In genomic region chr1:155504581-155505328, GRCm38 (mm10) we compare ENCODE assay signal across 10 mouse cellular contexts. TPM values are rescaled to one million over a fixed set of nuclear protein-coding genes. Genes with fewer than 3 reads are reported as not detected.
DNase-seq lines count a peak whose midpoint lies in the region; ATAC-seq lines count a peak whose summit lies in the region.
"Had no signal": no experiment of that assay in that cellular context is flagged by ENCODE, and none has a peak within 500 bp of the region (broad histone marks: within the 10 kb centered on the region; RNA-seq: fewer than 3 reads in every experiment).

No protein-coding gene starts in this region.

- H3K4me3 ChIP-seq in stomach, embryonic 15.5 days (replicated peaks): no peak overlapping the region
- H3K4me3 ChIP-seq: megakaryocyte, embryonic 14.5 days had no signal

- DNase-seq in kidney, postnatal 25 days: peak; percentile 17 to 54
- DNase-seq in kidney, adult 8-10 months: no peak
- peak; percentile 86 for DNase-seq in gonadal fat pad, adult 2 months (ENCODE audit: low read depth)
- DNase-seq in heart, postnatal 10 days: peak; percentile 78 to 80
- no peak for DNase-seq in layer of hippocampus, postnatal 10 days (ENCODE audit: low spot score in 2 of 2)
- no peak for DNase-seq in layer of hippocampus, adult 11-12 months (ENCODE audit: low spot score)
- DNase-seq: embryo, embryonic 11 days had no signal

- H3K27ac ChIP-seq in stomach, embryonic 15.5 days: peak overlapping the region; percentile 22; the same call in 1 of the 2 replicates

- no peaks in the 10 kb centered on the region for H3K36me3 ChIP-seq in stomach, embryonic 15.5 days
- H3K36me3 ChIP-seq: G1E had no signal

- ATAC-seq in stomach, embryonic 15.5 days (ENCODE audit: insufficient read depth, low FRiP score, low read depth): no peak; the same call in 1 of the 2 replicates

- intact Hi-C loops in heart, postnatal 10 days (cut with DNase I): no loop called here

- H3K4me1 ChIP-seq in stomach, embryonic 15.5 days: 0 out of 2 replicates have a peak, but pooled peaks cover 3% of the 10 kb centered on the region

- no peak overlapping the region for H3K9ac ChIP-seq in stomach, embryonic 15.5 days

- 43% methylated on average over 12 of the region's 12 CpGs for WGBS in stomach, embryonic 15.5 days

- no peaks in the 10 kb centered on the region for H3K9me3 ChIP-seq in stomach, embryonic 15.5 days

- no peaks in the 10 kb centered on the region for H3K27me3 ChIP-seq in stomach, embryonic 15.5 days (replicated peaks)
- H3K27me3 ChIP-seq: megakaryocyte, embryonic 14.5 days had no signal

- H3K4me2 ChIP-seq in stomach, embryonic 15.5 days: no peak overlapping the region

RNA-seq across cellular contexts. Expression of gene Acbd6, which starts 53.2 kb away (rescaled TPM):
- polyA plus RNA-seq in gonadal fat pad, adult 2 months (2012; rRNA removed): 74.3 and 117 TPM in 2 replicates
- 10 to 100 TPM; 63.4 to 64.7 TPM for total RNA-seq in heart, postnatal 10 days (2021)
- 66.9 and 71.5 TPM in 2 replicates for polyA plus RNA-seq in stomach, embryonic 15.5 days (2015; fragmentation: Nextera tagmentation; extraction: Ambion mirVana)
- total RNA-seq in layer of hippocampus, postnatal 10 days (2021): 100 to 1,000 TPM; 112 to 121 TPM

Comparison
In these comparisons a context has a peak if more than half of its experiments do, and no peak if none do; other contexts are left out.
1. DNase-seq: peak in kidney, postnatal 25 days (2 of 2), gonadal fat pad, adult 2 months (single experiment) and heart, postnatal 10 days (2 of 2); none in kidney, adult 8-10 months (0 of 2), layer of hippocampus, postnatal 10 days (0 of 2) and layer of hippocampus, adult 11-12 months (single experiment).